Mouse (Mus musculus) 3134 (cell line): Measurements from ENCODE around the gene Cobll1.

ENCODE experiments used
- DNase-seq: peaks from one replicate; pipeline ENCODE4 v3.0.0-alpha.2; 2011; ENCODE audit warnings: low spot score; ENCODE audit not compliant: insufficient read length; ENCODE audit errors: extremely low read depth

The Cobll1 gene

GRCm38 (mm10) chr2:65104569-65104968, 134.6 kb downstream of the Cobll1 start:
- no peak for DNase-seq

GRCm38 (mm10) chr2:65103801-65104200, 135.4 kb downstream of the Cobll1 start:
- DNase-seq: no peak

GRCm38 (mm10) chr2:65101388-65101787, 137.8 kb downstream of the Cobll1 start:
- no peak for DNase-seq

- no peak for DNase-seq
Observed at GRCm38 (mm10) chr2:65100001-65100400, 139.2 kb downstream of the Cobll1 start.

- DNase-seq: no peak
Observed at GRCm38 (mm10) chr2:65095571-65095970, 143.6 kb downstream of the Cobll1 start.

GRCm38 (mm10) chr2:65093990-65094389, 145.2 kb downstream of the Cobll1 start:
- DNase-seq: no peak

- no peak for DNase-seq
Observed at GRCm38 (mm10) chr2:65090986-65091385, 148.2 kb downstream of the Cobll1 start.

- no peak for DNase-seq
Observed at GRCm38 (mm10) chr2:65087197-65087596, 152.0 kb downstream of the Cobll1 start.

GRCm38 (mm10) chr2:65083411-65083810, 155.8 kb downstream of the Cobll1 start:
- DNase-seq: no peak

GRCm38 (mm10) chr2:65077544-65077943, 161.7 kb downstream of the Cobll1 start:
- DNase-seq: no peak

GRCm38 (mm10) chr2:65075840-65076239, 163.4 kb downstream of the Cobll1 start:
- DNase-seq: no peak

- DNase-seq: no peak
Observed at GRCm38 (mm10) chr2:65075431-65075830, 163.8 kb downstream of the Cobll1 start.

- DNase-seq: no peak
Observed at GRCm38 (mm10) chr2:65072205-65072604, 167.0 kb downstream of the Cobll1 start.

GRCm38 (mm10) chr2:65053764-65054163, 185.4 kb downstream of the Cobll1 start:
- no peak for DNase-seq

- peak; percentile 26 for DNase-seq
Observed at GRCm38 (mm10) chr2:65052191-65053012, 186.8 kb downstream of the Cobll1 start.

GRCm38 (mm10) chr2:65050776-65051175, 188.4 kb downstream of the Cobll1 start:
- no peak for DNase-seq

- DNase-seq: no peak
Observed at GRCm38 (mm10) chr2:65048234-65049017, 190.8 kb downstream of the Cobll1 start.
